Mouse (Mus musculus): ENCODE results near the gene Slc6a14. TPM values are rescaled to one million over a fixed set of nuclear protein-coding genes. Genes with fewer than 3 reads are reported as not detected.

Slc6a14 gene
- total RNA-seq (2014; fragmentation: Nextera tagmentation) (not detected in 2 replicates), total RNA-seq (2017) (not detected in 2 replicates)

- ATAC-seq (replicated peaks; ENCODE audit: low FRiP score, low TSS enrichment, poor library complexity, severe bottlenecking), result no peak
These were observed at the start of gene Slc6a14 for GRCm38 (mm10) chrX:21714829-21715228. Gene Slc6a14, plus strand, starts transcription at chrX:21714896.

- no peak for ATAC-seq (replicated peaks; ENCODE audit: low FRiP score, low TSS enrichment, poor library complexity, severe bottlenecking)
These were observed 43.8 kb upstream of the Slc6a14 start for GRCm38 (mm10) chrX:21670896-21671295.

- ATAC-seq (replicated peaks; ENCODE audit: low FRiP score, low TSS enrichment, poor library complexity, severe bottlenecking), result no peak
These were observed 19.5 kb upstream of the Slc6a14 start for GRCm38 (mm10) chrX:21695220-21695619.

DNA sequence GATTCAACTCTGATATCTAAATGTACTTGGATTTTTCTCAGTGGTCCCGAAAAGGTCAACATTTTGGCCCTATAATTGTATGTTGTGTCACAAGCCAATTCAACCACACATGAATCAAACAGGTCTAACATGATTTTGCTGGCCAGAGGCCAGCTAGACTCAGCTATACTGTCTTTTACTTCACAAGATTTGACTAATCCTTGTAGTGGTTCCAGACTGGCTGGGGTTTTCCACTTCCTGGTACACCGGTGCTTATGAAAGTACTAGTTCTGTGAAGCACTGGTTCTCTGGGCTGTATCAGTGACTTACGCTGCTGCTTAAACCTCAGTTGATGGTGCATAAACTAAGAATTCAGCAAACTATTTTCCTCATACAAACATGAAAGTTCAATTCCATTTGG is 19.0 kb upstream of the Slc6a14 start:
- ATAC-seq (replicated peaks; ENCODE audit: low FRiP score, low TSS enrichment, poor library complexity, severe bottlenecking), result no peak

DNA sequence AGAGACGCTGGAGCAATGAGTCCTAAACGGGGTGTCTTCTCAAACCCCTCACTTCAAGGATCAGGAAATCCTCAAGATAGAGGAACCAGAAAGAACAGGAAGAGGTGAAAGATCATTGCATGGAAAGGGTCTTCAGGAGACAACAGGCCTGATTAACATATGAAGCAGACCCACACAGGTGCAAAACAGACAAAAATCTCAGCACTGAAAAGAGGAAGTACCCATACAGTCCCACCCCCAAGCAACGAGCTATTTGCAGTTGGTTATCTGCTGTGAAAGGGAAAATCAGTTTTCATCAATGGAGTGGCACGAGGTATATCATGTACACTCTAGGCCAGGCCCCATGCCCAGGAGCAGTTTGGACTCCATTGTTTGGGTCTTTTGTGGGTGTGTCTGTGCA is 13.1 kb upstream of the Slc6a14 start:
- no peak for ATAC-seq (replicated peaks; ENCODE audit: low FRiP score, low TSS enrichment, poor library complexity, severe bottlenecking)

DNA sequence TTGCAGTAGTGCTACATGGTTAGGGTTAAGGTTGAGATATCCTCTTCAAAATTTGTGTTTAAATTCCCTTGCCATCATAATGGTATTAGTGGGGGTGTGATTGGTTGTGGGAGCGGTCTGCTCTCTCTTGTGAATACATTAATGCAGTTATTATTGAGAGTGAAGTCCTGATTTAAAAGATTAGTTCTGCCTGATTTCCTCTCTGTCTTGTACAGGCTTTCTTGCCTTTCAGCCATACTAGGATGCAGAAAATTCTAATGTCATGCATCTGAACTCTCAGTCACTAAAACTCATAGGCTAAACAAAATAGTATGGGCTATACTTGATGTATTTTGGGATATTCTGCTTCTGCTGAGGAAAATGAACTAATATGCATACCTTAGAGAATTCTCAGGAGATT is 10.2 kb upstream of the Slc6a14 start:
- no peak for ATAC-seq (replicated peaks; ENCODE audit: low FRiP score, low TSS enrichment, poor library complexity, severe bottlenecking)

- no peak for ATAC-seq (replicated peaks; ENCODE audit: low FRiP score, low TSS enrichment, poor library complexity, severe bottlenecking)
These were observed 597 bp downstream of the Slc6a14 start for GRCm38 (mm10) chrX:21715293-21715692.

DNA sequence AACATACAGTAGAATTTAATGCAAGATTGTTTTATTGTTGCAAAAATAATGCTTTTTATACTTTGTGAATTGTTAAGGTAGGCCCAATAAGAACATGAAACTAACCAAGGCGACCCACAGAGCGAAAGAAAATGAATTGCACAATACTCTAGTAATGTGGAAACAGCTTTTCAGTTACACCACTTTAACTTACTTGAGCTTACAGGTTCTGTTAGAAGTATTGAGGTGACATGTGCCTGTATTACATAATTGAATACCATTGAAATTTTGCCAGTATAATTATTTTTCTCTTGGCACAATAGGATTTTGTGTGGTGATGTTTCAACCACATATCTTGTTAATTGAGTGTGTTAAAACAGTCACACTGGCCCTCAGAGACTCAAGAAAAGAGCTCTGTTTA is 2.2 kb downstream of the Slc6a14 start:
- ATAC-seq (replicated peaks; ENCODE audit: low FRiP score, low TSS enrichment, poor library complexity, severe bottlenecking), result no peak

- no peak for ATAC-seq (replicated peaks; ENCODE audit: low FRiP score, low TSS enrichment, poor library complexity, severe bottlenecking)
These were observed 30.3 kb downstream of the Slc6a14 start, which contains the start of gene Gm28269 for GRCm38 (mm10) chrX:21744997-21745396. Gene Gm28269, minus strand, starts transcription at chrX:21745097.

Other genes starting within 250 kb of the Slc6a14 start
- not detected in 2 replicates for gene Agtr2, start 230.4 kb upstream of the Slc6a14 start, total RNA-seq (2014; fragmentation: Nextera tagmentation)
- gene Agtr2, start 230.4 kb upstream of the Slc6a14 start, total RNA-seq (2017), result not detected in 2 replicates
- gene Gm28269, start 30.2 kb downstream of the Slc6a14 start, total RNA-seq (2014; fragmentation: Nextera tagmentation), result not detected in 2 replicates
- not detected in 2 replicates for gene Gm28269, start 30.2 kb downstream of the Slc6a14 start, total RNA-seq (2017)

Measured in megakaryocyte-erythroid progenitor cell, adult 5-6 weeks (primary cell).